Mouse (Mus musculus): ENCODE results near the gene Nagk.
A peak's percentile ranks its signal among the peaks of the same experiment; 100 is the strongest.
"Not testable (repeated sequence)": the region's sequence is repeated elsewhere in the genome, so short reads cannot be mapped to it uniquely, and the experiment has no call there.

The Nagk gene

DNA sequence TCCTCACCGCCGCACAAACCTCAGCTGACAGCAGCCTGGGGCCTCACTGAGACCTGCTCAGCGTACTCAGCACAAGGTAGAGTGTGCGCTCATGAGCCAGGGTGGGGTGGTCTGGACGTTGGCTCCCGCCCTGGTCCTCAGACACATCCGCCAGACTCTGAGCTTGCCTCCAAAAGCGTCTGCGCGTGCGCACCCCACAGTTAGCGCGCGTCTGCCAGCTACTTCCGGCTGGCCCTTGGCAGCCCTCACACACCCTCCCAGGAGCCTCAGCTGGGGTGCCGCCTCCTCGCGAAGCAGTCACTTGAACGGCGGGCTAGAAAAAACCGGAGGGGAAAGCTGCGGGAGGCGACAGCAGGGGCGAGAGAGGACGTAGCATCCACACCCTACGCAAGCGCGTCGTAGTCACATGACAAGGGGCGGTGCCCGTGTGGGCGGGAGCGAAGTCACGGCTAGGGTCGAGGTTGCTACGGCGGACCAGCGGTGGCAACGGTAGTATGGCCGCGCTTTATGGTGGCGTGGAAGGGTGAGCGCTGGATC lies at the start of gene Nagk:
TSS of gene Nagk (plus strand) at position 223 of the 537 bp plus-strand sequence.
- DNase-seq (ENCODE audit: low spot score in 2 of 2) = peak; percentile 90 to 92

GRCm38 (mm10) chr6:83745466-83745865 lies 49.3 kb upstream of the Nagk start:
- no peak for DNase-seq (ENCODE audit: low spot score in 2 of 2)

GRCm38 (mm10) chr6:83749286-83749685 lies 45.5 kb upstream of the Nagk start:
- DNase-seq (ENCODE audit: low spot score in 2 of 2) = no peak

DNA sequence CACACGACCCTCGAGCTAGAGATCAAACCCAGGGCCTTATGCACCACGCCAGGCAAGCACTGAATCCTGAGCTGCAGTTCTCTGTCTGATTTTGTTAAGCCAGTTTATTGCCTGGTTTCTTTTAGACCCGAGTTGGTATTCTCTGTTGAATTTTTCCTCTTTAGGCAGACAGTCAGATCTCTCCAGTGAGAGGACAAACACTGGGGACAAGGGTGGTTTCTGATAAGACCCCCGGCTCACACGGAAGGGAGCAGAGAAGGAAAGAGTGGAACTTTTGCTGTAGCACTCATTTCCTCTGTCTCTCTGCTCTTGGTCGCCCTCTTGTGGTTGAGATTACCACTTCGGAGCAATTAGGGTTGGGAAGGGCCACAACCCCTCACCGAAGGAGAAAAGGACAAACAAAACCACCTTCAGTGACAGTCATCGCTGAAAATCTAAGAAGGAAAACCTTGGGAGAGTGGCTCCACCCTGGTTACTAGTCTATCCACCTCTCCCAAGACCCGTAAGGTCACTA lies 44.6 kb upstream of the Nagk start:
- peak; percentile 37 to 38 for DNase-seq (ENCODE audit: low spot score in 2 of 2)

DNA sequence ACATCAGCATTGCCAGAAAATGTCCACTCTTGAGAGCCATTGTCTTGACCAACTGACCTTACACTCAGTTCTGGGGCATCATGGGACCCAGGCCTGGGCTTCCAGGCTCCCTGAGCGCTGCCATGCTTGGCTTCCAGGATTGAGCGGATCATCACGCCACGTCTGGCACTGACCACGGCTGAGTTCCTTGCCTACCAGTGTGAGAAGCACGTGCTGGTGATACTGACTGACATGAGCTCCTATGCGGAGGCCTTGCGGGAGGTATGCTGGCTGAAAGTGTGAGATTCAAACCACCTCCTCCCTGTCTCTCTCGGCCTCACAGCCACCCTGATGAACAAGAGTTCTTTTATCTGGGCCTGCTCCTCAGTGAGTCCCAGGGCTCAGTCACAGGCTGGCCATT lies 38.7 kb upstream of the Nagk start:
- no peak for DNase-seq (ENCODE audit: low spot score in 2 of 2)

GRCm38 (mm10) chr6:83762344-83762743 lies 32.4 kb upstream of the Nagk start, which contains the start of gene Ankrd53:
Gene Ankrd53, plus strand, starts transcription at chr6:83762644.
- DNase-seq (ENCODE audit: low spot score in 2 of 2) = no peak

DNA sequence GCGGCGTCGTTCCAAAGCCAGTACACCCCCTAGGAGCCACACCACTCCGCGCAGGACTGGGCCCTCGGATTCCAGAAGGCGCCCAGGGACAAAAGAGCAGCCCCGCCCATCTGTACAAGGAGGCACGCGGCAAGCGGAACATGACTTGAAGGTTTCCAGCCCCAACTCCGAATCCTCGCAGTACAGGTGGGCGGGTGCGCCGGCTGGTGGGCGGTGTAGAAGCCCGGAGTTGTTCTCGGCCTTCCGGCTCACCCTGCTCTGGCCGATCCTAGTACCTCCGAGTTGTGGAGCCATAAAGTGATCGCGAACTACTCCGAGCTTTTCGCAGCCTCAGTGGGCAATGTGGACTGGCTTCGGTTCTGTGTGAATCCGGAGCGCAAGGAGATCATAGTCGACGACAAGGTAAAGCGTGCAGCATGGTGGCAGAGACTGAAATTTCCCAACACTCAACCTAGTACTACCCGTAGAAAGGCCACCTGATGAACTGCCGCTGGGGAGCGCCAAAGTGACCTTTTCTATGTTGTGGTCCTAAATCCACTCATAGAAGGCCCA lies 31.8 kb upstream of the Nagk start:
- no peak for DNase-seq (ENCODE audit: low spot score in 2 of 2)

- DNase-seq (ENCODE audit: low spot score in 2 of 2) = no peak
Observed at GRCm38 (mm10) chr6:83766982-83767381, 27.8 kb upstream of the Nagk start.

GRCm38 (mm10) chr6:83768485-83768884 lies 26.3 kb upstream of the Nagk start:
- DNase-seq (ENCODE audit: low spot score in 2 of 2) = no peak

GRCm38 (mm10) chr6:83774126-83774525 lies 20.7 kb upstream of the Nagk start:
- DNase-seq (ENCODE audit: low spot score in 2 of 2) = no peak

- DNase-seq (ENCODE audit: low spot score in 2 of 2) = no peak
Observed at GRCm38 (mm10) chr6:83774781-83775563, 19.8 kb upstream of the Nagk start.

- DNase-seq (ENCODE audit: low spot score in 2 of 2) = peak; percentile 91 to 92
Observed at GRCm38 (mm10) chr6:83775638-83776293, 19.0 kb upstream of the Nagk start, which contains the start of gene Tex261. Gene Tex261, minus strand, starts transcription at chr6:83775813.

GRCm38 (mm10) chr6:83778306-83778705 lies 16.5 kb upstream of the Nagk start:
- no peak for DNase-seq (ENCODE audit: low spot score in 2 of 2)

DNA sequence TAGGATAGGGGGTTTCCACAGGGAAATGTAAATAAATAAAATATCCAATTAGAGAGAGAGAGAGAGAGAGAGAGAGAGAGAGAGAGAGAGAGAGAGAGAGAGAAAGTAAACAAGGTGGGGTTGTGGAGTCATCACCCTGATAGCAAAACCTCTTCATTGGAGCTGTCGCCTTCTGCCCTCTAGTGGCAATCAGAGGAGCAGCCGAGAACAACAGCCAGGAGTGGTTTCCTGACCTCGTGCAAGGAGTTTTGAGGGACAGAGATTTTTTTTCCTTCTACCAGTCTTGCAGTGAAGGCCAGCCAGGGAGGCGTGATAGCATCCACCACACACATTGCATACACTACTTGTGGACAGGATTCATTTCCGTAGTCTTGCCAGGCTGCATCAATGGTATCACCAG lies 15.8 kb upstream of the Nagk start:
- no peak for DNase-seq (ENCODE audit: low spot score in 2 of 2)

DNA sequence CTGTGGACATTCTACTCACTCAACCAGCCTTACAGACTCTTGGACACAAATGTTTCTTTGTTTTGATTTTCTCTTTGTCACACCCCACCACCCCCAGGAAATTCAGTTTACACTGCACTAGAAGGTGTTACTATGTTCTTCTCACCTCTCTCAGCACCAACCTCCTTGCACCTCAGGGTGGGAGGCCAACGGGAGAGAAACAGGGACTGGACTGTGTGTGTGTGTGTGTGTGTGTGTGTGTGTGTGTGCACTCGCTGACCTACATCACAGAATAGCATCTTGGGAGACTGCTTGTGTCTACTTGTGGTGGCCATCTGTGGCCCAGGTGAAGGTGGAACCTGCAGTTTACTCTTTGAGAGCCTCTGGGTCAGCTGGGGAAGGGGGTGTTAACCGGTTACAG lies 8.4 kb upstream of the Nagk start:
- DNase-seq (ENCODE audit: low spot score in 2 of 2) = no peak

DNA sequence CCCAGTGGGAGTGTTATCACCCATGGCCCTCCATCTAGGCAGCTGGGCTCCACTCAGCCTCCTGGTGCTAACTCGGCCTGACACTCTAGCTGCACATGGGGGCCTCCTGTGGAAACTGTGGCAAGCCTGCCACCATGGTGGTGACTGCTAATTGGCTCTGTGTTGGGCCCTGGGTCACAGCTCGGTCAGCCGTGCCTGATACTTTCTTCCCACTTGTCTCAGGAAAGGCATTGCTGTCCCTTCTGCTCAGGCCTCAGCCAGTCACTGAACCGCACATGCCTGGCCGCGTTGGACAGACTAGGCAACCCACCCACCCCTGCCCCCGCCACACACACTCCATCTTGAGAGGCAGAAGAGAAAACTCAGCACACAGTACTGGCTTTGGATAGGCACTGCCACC lies 6.2 kb upstream of the Nagk start:
- no peak for DNase-seq (ENCODE audit: low spot score in 2 of 2)

- not testable (repeated sequence) for DNase-seq (ENCODE audit: low spot score in 2 of 2)
Observed at GRCm38 (mm10) chr6:83790533-83790932, 4.2 kb upstream of the Nagk start.

GRCm38 (mm10) chr6:83791251-83791890 lies 3.4 kb upstream of the Nagk start:
- no peak for DNase-seq (ENCODE audit: low spot score in 2 of 2)

DNA sequence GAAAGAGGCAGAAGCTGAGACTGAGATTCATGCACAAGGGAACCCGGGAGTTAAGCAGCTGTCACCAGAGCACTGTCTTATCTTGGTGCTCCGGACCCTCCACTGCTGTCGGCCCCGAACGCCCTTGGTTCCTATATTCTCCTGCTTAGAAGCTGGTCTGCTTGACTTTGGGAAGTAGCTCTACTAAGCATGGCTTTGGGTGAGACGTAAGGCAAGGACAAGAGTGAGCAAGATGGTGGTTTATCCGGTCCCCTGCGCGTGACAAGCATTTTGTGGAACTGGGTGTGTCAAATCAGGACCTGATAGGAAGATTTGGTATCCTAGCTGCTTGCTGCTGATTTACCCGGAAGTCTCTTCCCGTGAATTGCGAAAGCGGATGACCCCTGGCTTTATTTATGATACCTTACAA lies 714 bp downstream of the Nagk start:
- DNase-seq (ENCODE audit: low spot score in 2 of 2) = peak; percentile 43 to 52

- no peak for DNase-seq (ENCODE audit: low spot score in 2 of 2)
Observed at GRCm38 (mm10) chr6:83796686-83797085, 1.9 kb downstream of the Nagk start.

DNA sequence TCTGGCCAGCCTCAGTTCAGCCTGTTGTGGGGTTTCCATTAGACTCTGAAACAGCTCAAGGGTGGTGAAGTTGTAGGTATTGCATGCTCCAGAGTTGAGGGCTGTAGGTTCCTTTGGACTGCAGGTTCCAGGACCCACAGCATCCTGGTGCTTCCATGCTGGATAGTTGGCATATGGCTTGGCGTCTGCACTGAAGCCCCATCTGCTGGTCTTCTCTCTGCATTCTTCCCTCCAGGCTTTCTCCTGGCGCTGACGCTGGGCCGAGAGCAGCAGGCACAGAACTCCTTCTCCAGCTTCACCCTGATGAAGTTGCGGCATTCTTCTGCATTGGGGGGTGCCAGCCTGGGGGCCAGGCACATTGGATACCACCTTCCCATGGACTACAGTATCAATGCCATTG lies 7.3 kb downstream of the Nagk start:
- DNase-seq (ENCODE audit: low spot score in 2 of 2) = no peak

DNA sequence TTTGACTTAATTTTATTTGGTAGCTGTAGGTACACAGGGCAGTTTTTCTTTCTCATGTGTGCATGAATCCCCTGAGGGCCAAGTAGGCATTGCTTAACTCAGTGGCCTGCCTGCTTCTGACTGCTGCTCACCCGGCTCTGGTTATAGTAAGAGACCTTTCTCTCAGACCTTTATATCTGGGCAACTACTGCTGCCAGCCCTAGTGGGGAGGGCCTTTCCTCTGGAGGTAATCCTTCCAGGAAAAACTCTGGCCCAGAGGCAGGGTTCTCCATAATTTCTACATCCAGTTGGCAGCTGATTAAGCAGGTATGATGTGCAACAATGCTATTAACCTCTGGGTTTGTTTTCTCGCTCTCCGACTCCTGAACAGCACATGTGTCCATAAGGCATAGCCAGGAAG lies 8.1 kb downstream of the Nagk start:
- no peak for DNase-seq (ENCODE audit: low spot score in 2 of 2)

All from frontal cortex, postnatal 36 days (tissue).